Mouse (Mus musculus) E14TG2a.4 (cell line): ENCODE data around the gene Nans.

Source experiments
- CTCF ChIP-seq: conservative IDR thresholded peaks from 2 replicates; pipeline ENCODE4 v1.5.1; 2014; ENCODE audit warnings: low read length
- POU5F1 ChIP-seq: IDR thresholded peaks from 2 replicates; pipeline ENCODE4 v1.6.1; 2014; ENCODE audit warnings: low read length, borderline replicate concordance

DNA sequence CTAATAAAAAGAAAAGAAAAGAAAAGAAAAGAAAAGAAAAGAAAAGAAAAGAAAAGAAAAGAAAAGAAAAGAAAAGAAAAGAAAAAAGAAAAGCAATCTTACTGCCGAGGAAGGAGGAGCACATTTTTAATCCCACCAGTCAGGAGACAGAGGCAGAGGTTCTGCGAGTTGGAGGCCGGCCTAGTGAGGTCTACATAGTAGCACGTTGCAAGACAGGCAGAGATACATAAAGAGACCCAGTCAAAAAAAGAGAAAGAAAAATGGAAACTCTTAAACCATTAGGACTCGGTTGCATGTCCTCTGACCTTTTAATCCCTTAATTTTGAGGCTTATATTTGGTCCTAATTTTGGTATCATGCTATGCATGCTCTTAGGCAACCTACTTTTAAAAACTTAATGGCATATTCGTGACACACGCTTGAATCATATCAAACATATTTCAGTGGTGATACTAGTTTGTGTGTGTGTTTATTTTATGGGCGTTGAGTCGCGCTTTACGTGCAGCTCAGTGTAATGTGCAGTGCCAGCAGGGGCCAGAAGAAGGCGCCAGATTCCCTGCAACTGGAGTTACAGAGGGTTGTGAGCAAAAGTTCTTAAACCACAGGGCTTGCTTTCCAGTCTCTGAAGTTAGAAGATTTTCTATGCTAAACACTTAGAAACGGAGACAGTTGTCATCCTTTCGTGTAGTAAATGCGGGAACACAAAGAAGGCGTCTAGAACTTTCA is 18.9 kb downstream of the Nans start:
- TF ChIP-seq CTCF (peak; percentile 97), POU5F1 (no peak)
